In genomic region chr9:49051349-49051748, GRCm38 (mm10) we compare ENCODE assay signal across 9 mouse cellular contexts. TPM values are rescaled to one million over a fixed set of nuclear protein-coding genes. Genes with fewer than 3 reads are reported as not detected.
DNase-seq lines count a peak whose midpoint lies in the region; ATAC-seq and TF ChIP-seq lines count a peak whose summit lies in the region.
"Had no signal": no experiment of that assay in that cellular context is flagged by ENCODE, and none has a peak within 500 bp of the region (broad histone marks: within the 10 kb centered on the region; RNA-seq: fewer than 3 reads in every experiment).

No protein-coding gene starts in this region.

- H3K27me3 ChIP-seq in forebrain, embryonic 14.5 days (replicated peaks; ENCODE audit: control insufficient read depth, insufficient read depth, low read length), result no peaks in the 10 kb centered on the region
- H3K27me3 ChIP-seq in forebrain, embryonic 16.5 days (replicated peaks; ENCODE audit: control insufficient read depth, insufficient read depth, low read length), result no peaks in the 10 kb centered on the region
- H3K27me3 ChIP-seq in spleen, adult 2 months (ENCODE audit: control insufficient read depth, insufficient read depth, low read length), result no peaks in the 10 kb centered on the region

- no peaks in the 10 kb centered on the region for H3K4me1 ChIP-seq in forebrain, embryonic 14.5 days (ENCODE audit: control insufficient read depth, insufficient read depth, low read length)
- peaks cover 8% of the 10 kb centered on the region for H3K4me1 ChIP-seq in forebrain, embryonic 16.5 days (replicated peaks; ENCODE audit: control insufficient read depth, insufficient read depth, low read length)
- peaks cover 6 to 9% of the 10 kb centered on the region in 2 experiments; a peak in 3 of 4 replicates for H3K4me1 ChIP-seq in ES-E14 (ENCODE audit: control insufficient read depth in 2 of 2, insufficient read depth in 2 of 2, low read length in 2 of 2, poor library complexity in 1 of 2)
- H3K4me1 ChIP-seq in spleen, adult 2 months (ENCODE audit: control insufficient read depth, insufficient read depth, insufficient read length), result 0 out of 2 replicates have a peak, but pooled peaks cover 2% of the 10 kb centered on the region

- H3K9ac ChIP-seq in forebrain, embryonic 14.5 days (ENCODE audit: low read length), result no peak overlapping the region
- H3K9ac ChIP-seq in forebrain, embryonic 16.5 days (replicated peaks; ENCODE audit: low read depth, low read length), result no peak overlapping the region
- H3K9ac ChIP-seq in ES-E14 (ENCODE audit: insufficient read depth, low read depth, low read length, poor library complexity, severe bottlenecking), result no peak overlapping the region

- 12% methylated on average over 5 of the region's 5 CpGs for WGBS in forebrain, embryonic 14.5 days
- 9% methylated on average over 5 of the region's 5 CpGs for WGBS in forebrain, embryonic 16.5 days
- WGBS in spleen, adult 2 months, result 4% methylated on average over 5 of the region's 5 CpGs

- H3K27ac ChIP-seq in forebrain, embryonic 14.5 days (ENCODE audit: low read depth, low read length), result no peak overlapping the region
- no peak overlapping the region for H3K27ac ChIP-seq in forebrain, embryonic 16.5 days (ENCODE audit: low read length)
- no peak overlapping the region for H3K27ac ChIP-seq in ES-E14 (ENCODE audit: insufficient read depth, low read depth, low read length, poor library complexity, severe bottlenecking)
- H3K27ac ChIP-seq in layer of hippocampus, adult 2 months, result no peak overlapping the region
- no peak overlapping the region for H3K27ac ChIP-seq in spleen, adult 2 months (ENCODE audit: insufficient read depth, low read length)

- peak; percentile 92 for TF ChIP-seq CTCF in layer of hippocampus, adult 2 months (conservative IDR thresholded peaks at IDR 0.05)
- TF ChIP-seq CTCF in spleen, adult 2 months (IDR thresholded peaks at IDR 0.05; ENCODE audit: extremely low read depth, insufficient read depth, insufficient read length, insufficient replicate concordance), result peak; percentile 50; the same call in 1 of the 2 replicates

- no peaks in the 10 kb centered on the region for H3K36me3 ChIP-seq in forebrain, embryonic 14.5 days (ENCODE audit: control insufficient read depth, insufficient read depth, low read length)
- H3K36me3 ChIP-seq in forebrain, embryonic 16.5 days (ENCODE audit: control insufficient read depth, insufficient read depth), result no peaks in the 10 kb centered on the region
- no peaks in the 10 kb centered on the region for H3K36me3 ChIP-seq in ES-E14 (ENCODE audit: control insufficient read depth, insufficient read depth, low read length, poor library complexity, severe bottlenecking)
- no peaks in the 10 kb centered on the region for H3K36me3 ChIP-seq in spleen, adult 2 months (ENCODE audit: control insufficient read depth, insufficient read depth, low read length)

- in situ Hi-C loops in ES-E14 (cut with MboI; ENCODE audit: low sequenced_read_pairs in 2 of 2, unreplicated experiment in 2 of 2), result no loop called here

- no peak overlapping the region for H3K4me2 ChIP-seq in forebrain, embryonic 14.5 days (ENCODE audit: low read length)
- H3K4me2 ChIP-seq in forebrain, embryonic 16.5 days (ENCODE audit: low read length), result no peak overlapping the region

- no peaks in the 10 kb centered on the region for H3K9me3 ChIP-seq in forebrain, embryonic 14.5 days (replicated peaks; ENCODE audit: control insufficient read depth, low read length)
- H3K9me3 ChIP-seq in forebrain, embryonic 16.5 days (ENCODE audit: control insufficient read depth, low read length), result no peaks in the 10 kb centered on the region
- no peaks in the 10 kb centered on the region for H3K9me3 ChIP-seq in ES-E14 (ENCODE audit: control insufficient read depth, insufficient read depth, low read depth, low read length)
- H3K9me3 ChIP-seq: megakaryocyte, embryonic 14.5 days had no signal

- ATAC-seq in forebrain, embryonic 14.5 days, result no peak
- ATAC-seq in forebrain, embryonic 16.5 days, result no peak

- peak; percentile 83 for DNase-seq in forebrain, embryonic 14.5 days (ENCODE audit: low spot score)
- DNase-seq in ES-E14 (ENCODE audit: low read depth, low spot score), result peak; percentile 55
- DNase-seq in c-Kit-positive CD71-positive TER-119-negative erythroid progenitor cells, embryonic 14.5 days (ENCODE audit: low read depth), result peak; percentile 46
- peak; percentile 69 for DNase-seq in gastrocnemius, adult 18-20 months (ENCODE audit: low spot score)
- DNase-seq in layer of hippocampus, adult 2 months (ENCODE audit: low spot score in 2 of 2), result peak; percentile 65 to 76
- DNase-seq in lung, postnatal 4 days, result peak; percentile 41 to 72
- peak; percentile 32 to 42 for DNase-seq in spleen, adult 2 months (ENCODE audit: low read depth in 1 of 2, low spot score in 2 of 2)

- no peak overlapping the region for H3K4me3 ChIP-seq in forebrain, embryonic 14.5 days (ENCODE audit: low read depth, low read length)
- no peak overlapping the region for H3K4me3 ChIP-seq in forebrain, embryonic 16.5 days (replicated peaks; ENCODE audit: low read length)
- no peak overlapping the region for H3K4me3 ChIP-seq in ES-E14 (ENCODE audit: insufficient read depth in 1 of 2, low read depth in 1 of 2, low read length in 2 of 2, poor library complexity in 1 of 2, severe bottlenecking in 1 of 2)
- no peak overlapping the region for H3K4me3 ChIP-seq in layer of hippocampus, adult 2 months
- H3K4me3 ChIP-seq in spleen, adult 2 months (ENCODE audit: extremely low read depth, insufficient read depth, insufficient read length), result no peak overlapping the region
- H3K4me3 ChIP-seq: megakaryocyte, embryonic 14.5 days had no signal

- TF ChIP-seq POLR2A in spleen, adult 2 months (IDR thresholded peaks at IDR 0.05; ENCODE audit: low read depth, low read length), result no peak

TF ChIP-seq in ES-E14, 5 proteins besides CTCF, POLR2A, EP300 and RAD21:
- no peak for TF ChIP-seq MAFK (IDR thresholded peaks at IDR 0.05; ENCODE audit: insufficient read depth, low read depth, low read length)
- TF ChIP-seq CHD2 (IDR thresholded peaks at IDR 0.05; ENCODE audit: low read depth, low read length), result no peak
- no peak for TF ChIP-seq HCFC1 (IDR thresholded peaks at IDR 0.05; ENCODE audit: borderline replicate concordance, insufficient read depth, low read length)
- TF ChIP-seq ZC3H11A (IDR thresholded peaks at IDR 0.05; ENCODE audit: borderline replicate concordance, low read depth, low read length), result no peak
- no peak for TF ChIP-seq ZNF384 (IDR thresholded peaks at IDR 0.05; ENCODE audit: low read depth, low read length)
TF ChIP-seq in ES-E14: peak in this region for 0.

RNA-seq across cellular contexts. Expression of gene Zw10, which starts 4.1 kb away (rescaled TPM):
- 31.7 and 33.0 TPM in 2 replicates for polyA plus RNA-seq in forebrain, embryonic 14.5 days (2014; fragmentation: Nextera tagmentation; extraction: Ambion mirVana)
- 31.0 and 32.2 TPM in 2 replicates for polyA plus RNA-seq in forebrain, embryonic 16.5 days (2015; fragmentation: Nextera tagmentation; extraction: Ambion mirVana)
- 37.1 and 42.5 TPM in 2 replicates for total RNA-seq in ES-E14 (2012; rRNA removed)
- total RNA-seq in gastrocnemius, adult 18-20 months (2021), result 1 to 10 TPM; 6.7 to 8.3 TPM
- 10 to 100 TPM; 17.3 to 17.9 TPM for total RNA-seq in layer of hippocampus, adult 2 months (2021)
- 7.8 and 8.1 TPM in 2 replicates for polyA plus RNA-seq in spleen, adult 2 months (2012; rRNA removed)

RNA-seq across cellular contexts. Expression of gene Tmprss5, which starts 29.7 kb away (rescaled TPM):
- 0.66 and 1.3 TPM in 2 replicates for polyA plus RNA-seq in forebrain, embryonic 14.5 days (2014; fragmentation: Nextera tagmentation; extraction: Ambion mirVana)
- 0.98 and 1.8 TPM in 2 replicates for polyA plus RNA-seq in forebrain, embryonic 16.5 days (2015; fragmentation: Nextera tagmentation; extraction: Ambion mirVana)
- 1.1 and 2.1 TPM in 2 replicates for total RNA-seq in ES-E14 (2012; rRNA removed)
- total RNA-seq in gastrocnemius, adult 18-20 months (2021), result under 1 TPM in 1 of 2 experiments, not detected in 1; 0.37 TPM
- 1 to 10 TPM in 1 of 2 experiments, under 1 TPM in 1; 0.66 to 1.2 TPM for total RNA-seq in layer of hippocampus, adult 2 months (2021)
- 0.20 and 0.22 TPM in 2 replicates for polyA plus RNA-seq in spleen, adult 2 months (2012; rRNA removed)
